18 mouse cellular contexts compared by ENCODE assay signal in the genomic region with DNA sequence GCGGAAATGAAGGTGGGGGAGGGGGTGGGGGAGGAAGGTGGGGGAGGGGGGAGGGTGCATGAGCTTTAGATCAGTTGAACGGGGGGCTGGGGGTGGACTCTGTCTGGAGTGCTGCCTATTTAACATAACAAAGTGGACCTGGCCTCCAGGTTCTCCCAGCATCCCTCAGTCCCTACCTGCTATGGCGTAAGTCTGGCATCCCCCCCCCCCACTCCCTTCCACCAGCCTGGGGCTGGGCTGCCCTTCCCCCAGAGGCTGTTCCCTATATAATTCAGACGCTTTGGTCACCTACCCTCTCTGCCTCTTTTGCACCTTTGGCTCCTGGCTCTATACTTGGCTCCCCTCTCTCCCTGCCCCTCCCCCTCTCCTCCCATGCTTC. TPM values are rescaled to one million over a fixed set of nuclear protein-coding genes. Genes with fewer than 3 reads are reported as not detected.
DNase-seq lines count a peak whose midpoint lies in the region; ATAC-seq and TF ChIP-seq lines count a peak whose summit lies in the region.
"Had no signal": no experiment of that assay in that cellular context is flagged by ENCODE, and none has a peak within 500 bp of the region (broad histone marks: within the 10 kb centered on the region; RNA-seq: fewer than 3 reads in every experiment).

No protein-coding gene starts in this region.

- peak overlapping the region; percentile 9 for H3K4me3 ChIP-seq in midbrain, embryonic 10.5 days
- H3K4me3 ChIP-seq in midbrain, postnatal 0 days (ENCODE audit: low read depth, low read length): no peak overlapping the region
- H3K4me3 ChIP-seq in embryonic facial prominence, embryonic 10.5 days: 0 out of 2 replicates have a peak overlapping the region, but pooled peaks have one; percentile 21
- H3K4me3 ChIP-seq in hindbrain, postnatal 0 days (ENCODE audit: low read length): no peak overlapping the region
- H3K4me3 ChIP-seq in neural tube, embryonic 14.5 days (ENCODE audit: low read depth, low read length): no peak overlapping the region
- no peak overlapping the region for H3K4me3 ChIP-seq in layer of hippocampus, adult 2 months
- H3K4me3 ChIP-seq: limb, embryonic 15.5 days had no signal

- DNase-seq in midbrain, embryonic 10.5 days (ENCODE audit: low spot score): peak; percentile 28
- DNase-seq in midbrain, postnatal 0 days (ENCODE audit: low spot score): no peak
- DNase-seq in embryonic facial prominence, embryonic 10.5 days (ENCODE audit: low spot score): no peak
- DNase-seq in hindbrain, postnatal 0 days (ENCODE audit: low spot score): no peak
- no peak for DNase-seq in layer of hippocampus, adult 2 months (ENCODE audit: low spot score in 2 of 2)
- no peak for DNase-seq in cerebellum, adult 11-12 months
- DNase-seq: adrenal gland, postnatal 10 days; cerebellum, adult 9-10 months; lung, embryonic 14.5 days; spleen, adult 18-20 months; thymus, adult 18-20 months had no signal

- WGBS in midbrain, embryonic 10.5 days: 16% methylated on average over 2 of the region's 4 CpGs
- WGBS in midbrain, postnatal 0 days: 4% methylated on average over 4 of the region's 4 CpGs
- WGBS in embryonic facial prominence, embryonic 10.5 days: 27% methylated on average over 4 of the region's 4 CpGs
- 29% methylated on average over 2 of the region's 4 CpGs for WGBS in hindbrain, postnatal 0 days
- WGBS in neural tube, embryonic 14.5 days: 14% methylated on average over 2 of the region's 4 CpGs

- no peak overlapping the region for H3K4me2 ChIP-seq in midbrain, postnatal 0 days (ENCODE audit: low read depth, low read length, poor library complexity, severe bottlenecking)
- H3K4me2 ChIP-seq in hindbrain, postnatal 0 days (ENCODE audit: low read depth, low read length): no peak overlapping the region
- H3K4me2 ChIP-seq in neural tube, embryonic 14.5 days (ENCODE audit: low read depth, low read length): no peak overlapping the region
- H3K4me2 ChIP-seq: limb, embryonic 15.5 days; lung, embryonic 14.5 days had no signal

- no peak for ATAC-seq in midbrain, postnatal 0 days (ENCODE audit: low FRiP score)
- peak; percentile 32; the same call in 1 of the 2 replicates for ATAC-seq in hindbrain, postnatal 0 days
- peak; percentile 18; the same call in 1 of the 2 replicates for ATAC-seq in neural tube, embryonic 14.5 days (ENCODE audit: low read depth)
- ATAC-seq: intestine, postnatal 0 days had no signal

- no peaks in the 10 kb centered on the region; the same call in 1 of the 2 replicates for H3K9me3 ChIP-seq in midbrain, embryonic 10.5 days (replicated peaks)
- peaks cover 4% of the 10 kb centered on the region; the same call in 1 of the 2 replicates for H3K9me3 ChIP-seq in midbrain, postnatal 0 days (ENCODE audit: low read length)
- no peaks in the 10 kb centered on the region for H3K9me3 ChIP-seq in embryonic facial prominence, embryonic 10.5 days
- no peaks in the 10 kb centered on the region; the same call in 1 of the 2 replicates for H3K9me3 ChIP-seq in hindbrain, postnatal 0 days (ENCODE audit: low read length)
- H3K9me3 ChIP-seq in neural tube, embryonic 14.5 days (ENCODE audit: control insufficient read depth, low read length): no peaks in the 10 kb centered on the region; the same call in 1 of the 2 replicates
- H3K9me3 ChIP-seq: limb, embryonic 15.5 days had no signal

- H3K27me3 ChIP-seq in midbrain, embryonic 10.5 days (ENCODE audit: low read depth, poor library complexity, severe bottlenecking): peaks cover 13% of the 10 kb centered on the region; the same call in 1 of the 2 replicates
- no peaks in the 10 kb centered on the region for H3K27me3 ChIP-seq in midbrain, postnatal 0 days (ENCODE audit: insufficient read depth, low read length)
- no peaks in the 10 kb centered on the region for H3K27me3 ChIP-seq in embryonic facial prominence, embryonic 10.5 days (replicated peaks; ENCODE audit: low read depth, poor library complexity, severe bottlenecking)
- no peaks in the 10 kb centered on the region for H3K27me3 ChIP-seq in hindbrain, postnatal 0 days (ENCODE audit: insufficient read depth, low read length)
- no peaks in the 10 kb centered on the region for H3K27me3 ChIP-seq in neural tube, embryonic 14.5 days (ENCODE audit: control insufficient read depth, insufficient read depth, low read length)
- H3K27me3 ChIP-seq: limb, embryonic 15.5 days had no signal

- peaks cover 23% of the 10 kb centered on the region for H3K4me1 ChIP-seq in midbrain, embryonic 10.5 days
- peaks cover 3% of the 10 kb centered on the region; the same call in 1 of the 2 replicates for H3K4me1 ChIP-seq in midbrain, postnatal 0 days (ENCODE audit: insufficient read depth, low read length)
- H3K4me1 ChIP-seq in embryonic facial prominence, embryonic 10.5 days: peaks cover 17% of the 10 kb centered on the region
- H3K4me1 ChIP-seq in hindbrain, postnatal 0 days (ENCODE audit: insufficient read depth, low read length): no peaks in the 10 kb centered on the region
- H3K4me1 ChIP-seq in neural tube, embryonic 14.5 days (ENCODE audit: control insufficient read depth, insufficient read depth, low read length): no peaks in the 10 kb centered on the region
- H3K4me1 ChIP-seq: limb, embryonic 15.5 days had no signal

- no peak for TF ChIP-seq CTCF in midbrain, postnatal 0 days (IDR thresholded peaks at IDR 0.05)
- no peak for TF ChIP-seq CTCF in hindbrain, postnatal 0 days (IDR thresholded peaks at IDR 0.05; ENCODE audit: low read depth)
- TF ChIP-seq CTCF in layer of hippocampus, adult 2 months (conservative IDR thresholded peaks at IDR 0.05): no peak

- no peaks in the 10 kb centered on the region for H3K36me3 ChIP-seq in midbrain, embryonic 10.5 days
- H3K36me3 ChIP-seq in midbrain, postnatal 0 days (ENCODE audit: insufficient read depth, low read length): no peaks in the 10 kb centered on the region
- H3K36me3 ChIP-seq in embryonic facial prominence, embryonic 10.5 days (replicated peaks): no peaks in the 10 kb centered on the region
- H3K36me3 ChIP-seq in hindbrain, postnatal 0 days (ENCODE audit: insufficient read depth, low read length): no peaks in the 10 kb centered on the region
- no peaks in the 10 kb centered on the region for H3K36me3 ChIP-seq in neural tube, embryonic 14.5 days (ENCODE audit: control insufficient read depth, insufficient read depth, low read length)
- H3K36me3 ChIP-seq: limb, embryonic 15.5 days had no signal

- H3K9ac ChIP-seq in midbrain, postnatal 0 days (replicated peaks; ENCODE audit: low read length, poor library complexity, severe bottlenecking): no peak overlapping the region
- no peak overlapping the region for H3K9ac ChIP-seq in hindbrain, postnatal 0 days (replicated peaks; ENCODE audit: low read length)
- no peak overlapping the region for H3K9ac ChIP-seq in neural tube, embryonic 14.5 days (replicated peaks; ENCODE audit: low read depth, low read length)
- H3K9ac ChIP-seq: limb, embryonic 15.5 days; lung, embryonic 14.5 days had no signal

- H3K27ac ChIP-seq in midbrain, embryonic 10.5 days (replicated peaks): peak overlapping the region; percentile 38
- no peak overlapping the region for H3K27ac ChIP-seq in midbrain, postnatal 0 days (ENCODE audit: low read depth, low read length)
- H3K27ac ChIP-seq in embryonic facial prominence, embryonic 10.5 days (replicated peaks): peak overlapping the region; percentile 31
- H3K27ac ChIP-seq in hindbrain, postnatal 0 days: no peak overlapping the region
- H3K27ac ChIP-seq in neural tube, embryonic 14.5 days (ENCODE audit: low read depth, low read length): peak overlapping the region; percentile 80
- no peak overlapping the region for H3K27ac ChIP-seq in layer of hippocampus, adult 2 months
- H3K27ac ChIP-seq: limb, embryonic 15.5 days had no signal

RNA-seq across cellular contexts. Expression of a gene that starts 25.9 kb away (rescaled TPM):
- polyA plus RNA-seq in midbrain, embryonic 10.5 days (2016; fragmentation: Nextera tagmentation; extraction: Ambion mirVana): 1.7 and 4.4 TPM in 2 replicates
- 49.1 and 51.1 TPM in 2 replicates for total RNA-seq in midbrain, postnatal 0 days (2014; rRNA removed)
- polyA plus RNA-seq in midbrain, postnatal 0 days (2015; fragmentation: Nextera tagmentation; extraction: Ambion mirVana): 54.8 and 58.4 TPM in 2 replicates
- 1.4 and 1.7 TPM in 2 replicates for polyA plus RNA-seq in embryonic facial prominence, embryonic 10.5 days (2016; fragmentation: Nextera tagmentation; extraction: Ambion mirVana)
- total RNA-seq in hindbrain, postnatal 0 days (2014; rRNA removed): 49.6 and 51.3 TPM in 2 replicates
- 41.7 and 47.5 TPM in 2 replicates for polyA plus RNA-seq in hindbrain, postnatal 0 days (2015; fragmentation: Nextera tagmentation; extraction: Ambion mirVana)
- polyA plus RNA-seq in neural tube, embryonic 14.5 days (2014; fragmentation: Nextera tagmentation; extraction: Ambion mirVana): 33.8 and 43.8 TPM in 2 replicates
- total RNA-seq in layer of hippocampus, adult 2 months (2021): 10 to 100 TPM; 39.7 to 40.1 TPM
- total RNA-seq: CH12.LX; heart, postnatal 25 days; megakaryocyte, adult 5-6 weeks; neutrophil, adult 5-6 weeks had no signal
- polyA plus RNA-seq: lung, embryonic 14.5 days had no signal

Comparison
In these comparisons a context has a peak if more than half of its experiments do, and no peak if none do; other contexts are left out.
1. H3K27ac ChIP-seq: peak in midbrain, embryonic 10.5 days (single experiment), embryonic facial prominence, embryonic 10.5 days (single experiment) and neural tube, embryonic 14.5 days (single experiment); none in midbrain, postnatal 0 days (single experiment), hindbrain, postnatal 0 days (single experiment) and layer of hippocampus, adult 2 months (single experiment).
2. H3K4me3 ChIP-seq: peak in midbrain, embryonic 10.5 days (single experiment) and embryonic facial prominence, embryonic 10.5 days (single experiment); none in midbrain, postnatal 0 days (single experiment), hindbrain, postnatal 0 days (single experiment), neural tube, embryonic 14.5 days (single experiment) and layer of hippocampus, adult 2 months (single experiment).